Mouse (Mus musculus): ENCODE results near the gene Serping1.

- no peak for TF ChIP-seq CTCF (IDR thresholded peaks at IDR 0.05; ENCODE audit: borderline replicate concordance, extremely low read depth, insufficient read depth, insufficient read length)
- no peak for TF ChIP-seq POLR2A (IDR thresholded peaks at IDR 0.05; ENCODE audit: borderline replicate concordance, extremely low read depth, insufficient read depth, insufficient read length, poor library complexity, severe bottlenecking)
Measured at GRCm38 (mm10) chr2:84819861-84820260, 44.6 kb upstream of the Serping1 start.

Data from brain, embryonic 14.5 days (tissue).